Mouse (Mus musculus) testis, adult 2 months (tissue): Measurements from ENCODE around the gene C1qtnf7.

ENCODE experiments used
- CTCF ChIP-seq: fragments of 200-500 bp; IDR thresholded peaks from 2 replicates; pipeline ENCODE4 v1.5.1; 2012; ENCODE audit warnings: low read depth, mild to moderate bottlenecking, inconsistent platforms, low read length, moderate library complexity; ENCODE audit not compliant: control insufficient read depth, insufficient read depth, insufficient replicate concordance
- POLR2A ChIP-seq: fragments of 200-500 bp; IDR thresholded peaks from 2 replicates; pipeline ENCODE4 v1.6.1; 2012; ENCODE audit warnings: low read depth, mild to moderate bottlenecking, inconsistent platforms, low read length, moderate library complexity; ENCODE audit not compliant: control insufficient read depth

DNA sequence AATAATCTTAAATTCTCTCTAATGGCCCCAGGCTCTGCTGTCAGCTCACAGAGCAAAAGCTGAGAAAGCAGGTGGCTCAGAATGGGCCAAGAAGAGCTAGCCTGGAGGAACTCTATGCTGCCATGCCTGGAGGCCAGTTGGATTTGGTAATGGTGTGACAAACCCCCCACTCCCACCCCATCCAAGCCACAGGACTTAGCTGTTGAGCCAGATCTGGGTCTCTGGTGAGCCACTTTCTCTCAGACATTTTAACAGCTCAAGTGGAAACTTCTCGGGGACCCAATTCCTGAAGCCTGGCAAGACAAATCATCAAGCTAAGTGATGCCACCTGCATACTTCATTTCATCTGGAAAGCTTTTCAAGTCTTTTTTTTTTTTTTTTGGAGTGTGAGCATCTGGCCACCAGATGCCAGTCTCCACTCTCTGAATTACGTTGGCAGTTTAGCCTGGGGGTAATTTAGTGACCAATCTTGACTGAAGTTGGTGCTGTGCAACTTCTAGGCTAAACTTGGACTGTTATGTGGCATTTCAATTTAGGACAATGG lies 11.0 kb upstream of the C1qtnf7 start:
- TF ChIP-seq CTCF (no peak), POLR2A (no peak)
